Mouse (Mus musculus): ENCODE measurements around the gene Isg20. TPM values are rescaled to one million over a fixed set of nuclear protein-coding genes. Genes with fewer than 3 reads are reported as not detected.
A peak's percentile ranks its signal among the peaks of the same experiment; 100 is the strongest.

Isg20 gene
- total RNA-seq (2012; rRNA removed) (63.1 and 70.3 TPM in 2 replicates), polyA plus RNA-seq (2012; ENCODE audit: insufficient read depth in 1 of 2, insufficient read length in 2 of 2, low read depth in 1 of 2, low replicate concordance in 2 of 2, missing spikeins in 1 of 2) (100 to 1,000 TPM; 105 to 240 TPM)

DNA sequence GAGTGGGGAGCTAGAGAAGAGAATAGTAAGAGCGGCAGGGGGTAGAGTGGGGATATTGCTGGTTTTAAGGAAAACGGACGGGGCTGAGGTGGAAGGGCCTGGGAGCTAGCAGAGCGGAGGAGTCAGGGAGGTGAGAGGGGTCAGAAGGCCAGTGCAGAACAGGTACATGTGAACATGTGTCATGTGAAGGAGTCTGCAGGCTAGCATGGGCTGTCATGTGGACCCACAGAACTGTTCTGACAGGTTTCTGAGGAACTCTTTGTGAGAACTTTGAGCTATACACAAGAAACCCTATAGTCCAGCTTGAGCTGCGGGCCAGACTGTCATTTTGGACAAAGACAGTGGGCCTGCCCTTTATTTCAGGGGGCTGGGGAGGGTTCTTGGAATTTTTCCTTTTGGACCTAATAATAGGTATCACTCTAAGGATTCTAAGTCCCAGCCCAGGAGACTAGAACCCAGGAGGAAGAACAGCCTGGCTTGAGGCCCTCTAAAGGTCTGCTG is at the start of gene Isg20:
TSS of gene Isg20 (plus strand) at position 451 of the 501 bp plus-strand sequence.
- Histone ChIP-seq H3K36me3 (ENCODE audit: control insufficient read depth in 1 of 2, insufficient read depth in 2 of 2, low read length in 2 of 2) (peaks cover 2 to 22% of the 10 kb centered on the region in 2 experiments; a peak in 3 of 4 replicates), H3K79me2 (ENCODE audit: control insufficient read depth, insufficient read depth, low read length, poor library complexity) (peaks cover 11% of the 10 kb centered on the region), H3K27me3 (ENCODE audit: control insufficient read depth in 1 of 2, insufficient read depth in 2 of 2, low read length in 2 of 2) (no peaks in the 10 kb centered on the region), H3K4me1 (ENCODE audit: control insufficient read depth in 1 of 2, insufficient read depth in 2 of 2, low read length in 2 of 2) (peaks cover 2 to 29% of the 10 kb centered on the region in 2 experiments), H3K4me3 (ENCODE audit: control insufficient read depth in 1 of 2, insufficient read depth in 1 of 2, low read depth in 2 of 2, low read length in 2 of 2) (peak within 1 kb of the TSS; percentile 64 to 91), H3K27ac (ENCODE audit: control insufficient read depth, low read depth, low read length) (peak within 1 kb of the TSS; percentile 86), H3K9ac (ENCODE audit: control insufficient read depth, low read depth, low read length, poor library complexity, severe bottlenecking) (peak within 1 kb of the TSS; percentile 62), H3K9me3 (replicated peaks; ENCODE audit: insufficient read depth, low read length) (no peaks in the 10 kb centered on the region)
- TF ChIP-seq CTCF (IDR thresholded peaks at IDR 0.05 in 2 of 3, conservative IDR thresholded peaks at IDR 0.05 in 1 of 3; ENCODE audit: control insufficient read depth in 1 of 3, insufficient read depth in 1 of 3, low read depth in 2 of 3, low read length in 3 of 3, poor library complexity in 1 of 3, severe bottlenecking in 1 of 3) = no peak
- peak; percentile 33; the same call in 1 of the 2 replicates for TF ChIP-seq MXI1 (IDR thresholded peaks at IDR 0.05; ENCODE audit: low read depth, low read length)
- no peak for DNase-seq (ENCODE audit: low read depth, low spot score)

- no peak for TF ChIP-seq MAZ (IDR thresholded peaks at IDR 0.05; ENCODE audit: low read depth, low read length)
- TF ChIP-seq MEF2A (IDR thresholded peaks at IDR 0.05; ENCODE audit: extremely low read depth, insufficient replicate concordance, low read depth, low read length, poor library complexity, severe bottlenecking) = no peak
- TF ChIP-seq CHD2 (IDR thresholded peaks at IDR 0.05; ENCODE audit: low read length) = no peak
- TF ChIP-seq POLR2AphosphoS5 (IDR thresholded peaks at IDR 0.05; ENCODE audit: borderline replicate concordance, low read depth, low read length) = no peak
- TF ChIP-seq USF1 (IDR thresholded peaks at IDR 0.05; ENCODE audit: low read depth, low read length) = no peak
- TF ChIP-seq POLR2A (IDR thresholded peaks at IDR 0.05; ENCODE audit: control insufficient read depth in 1 of 2, insufficient read depth in 1 of 2, low read depth in 1 of 2, low read length in 2 of 2, poor library complexity in 1 of 2) = no peak
- no peak for TF ChIP-seq JUND (IDR thresholded peaks at IDR 0.05; ENCODE audit: low read depth, low read length)
- TF ChIP-seq MAFK (IDR thresholded peaks at IDR 0.05; ENCODE audit: borderline replicate concordance, low read depth, low read length) = no peak
- no peak for TF ChIP-seq MYC (IDR thresholded peaks at IDR 0.05; ENCODE audit: low read depth, low read length)
- TF ChIP-seq RAD21 (IDR thresholded peaks at IDR 0.05; ENCODE audit: low read depth, low read length) = no peak
- TF ChIP-seq E2F4 (IDR thresholded peaks at IDR 0.05; ENCODE audit: borderline replicate concordance, low read depth, low read length) = no peak
- TF ChIP-seq MYB (IDR thresholded peaks at IDR 0.05; ENCODE audit: low read depth, low read length) = no peak
- H3K27ac ChIP-seq (ENCODE audit: control insufficient read depth, low read depth, low read length) = no peak overlapping the region
- peaks cover 0 to 5% of the 10 kb centered on the region in 2 experiments; a peak in 1 of 4 replicates for H3K36me3 ChIP-seq (ENCODE audit: control insufficient read depth in 1 of 2, insufficient read depth in 2 of 2, low read length in 2 of 2)
- H3K4me3 ChIP-seq (ENCODE audit: control insufficient read depth in 1 of 2, insufficient read depth in 1 of 2, low read depth in 2 of 2, low read length in 2 of 2) = no peak overlapping the region
- H3K9me3 ChIP-seq (replicated peaks; ENCODE audit: insufficient read depth, low read length) = no peaks in the 10 kb centered on the region
- H3K79me2 ChIP-seq (ENCODE audit: control insufficient read depth, insufficient read depth, low read length, poor library complexity) = no peaks in the 10 kb centered on the region
- H3K27me3 ChIP-seq (ENCODE audit: control insufficient read depth in 1 of 2, insufficient read depth in 2 of 2, low read length in 2 of 2) = no peaks in the 10 kb centered on the region; a peak in 1 of 4 replicates
- H3K4me1 ChIP-seq (ENCODE audit: control insufficient read depth in 1 of 2, insufficient read depth in 2 of 2, low read length in 2 of 2) = peaks cover 0 to 15% of the 10 kb centered on the region in 2 experiments; a peak in 2 of 4 replicates
- no peak for DNase-seq (ENCODE audit: low read depth, low spot score)
- H3K9ac ChIP-seq (ENCODE audit: control insufficient read depth, low read depth, low read length, poor library complexity, severe bottlenecking) = no peak overlapping the region
Observed at GRCm38 (mm10) chr7:78863796-78864445, 49.3 kb upstream of the Isg20 start.
